Mouse (Mus musculus) thymus, postnatal 0 days (tissue): ENCODE measurements at regions not wholly inside any gene's neighbourhood (a gene's known extent, or its start where the extent isn't known, plus 50 kb on each side); places are given as distances from the start of the nearest gene placed in this dataset.

Experiments used
- DNase-seq: peaks from one replicate; pipeline ENCODE4 v3.0.0-alpha.2; 2015; ENCODE audit warnings: low spot score

- DNase-seq: no peak
These were observed 221.2 kb upstream of the 4931429L15Rik start for GRCm38 (mm10) chr9:46541001-46541400.

GRCm38 (mm10) chr9:46538616-46539015 lies 218.8 kb upstream of the 4931429L15Rik start:
- DNase-seq: no peak

- DNase-seq: no peak
These were observed 196.8 kb upstream of the 4931429L15Rik start for GRCm38 (mm10) chr9:46516401-46517130.

- DNase-seq: no peak
These were observed 192.7 kb upstream of the 4931429L15Rik start for GRCm38 (mm10) chr9:46512276-46513051.

- no peak for DNase-seq
These were observed 191.5 kb upstream of the 4931429L15Rik start for GRCm38 (mm10) chr9:46511307-46511706.

GRCm38 (mm10) chr9:46509896-46510295 lies 190.1 kb upstream of the 4931429L15Rik start:
- DNase-seq: no peak

- no peak for DNase-seq
These were observed 189.7 kb upstream of the 4931429L15Rik start for GRCm38 (mm10) chr9:46509458-46509857.

- no peak for DNase-seq
These were observed 187.2 kb upstream of the 4931429L15Rik start for GRCm38 (mm10) chr9:46507036-46507435.

GRCm38 (mm10) chr9:46504536-46504935 lies 184.8 kb upstream of the 4931429L15Rik start:
- no peak for DNase-seq

- no peak for DNase-seq
These were observed 184.3 kb upstream of the 4931429L15Rik start for GRCm38 (mm10) chr9:46504133-46504416.

- DNase-seq: no peak
These were observed 183.7 kb upstream of the 4931429L15Rik start for GRCm38 (mm10) chr9:46503321-46504132.

GRCm38 (mm10) chr9:46499426-46499825 lies 179.6 kb upstream of the 4931429L15Rik start:
- DNase-seq: no peak

- no peak for DNase-seq
These were observed 179.1 kb upstream of the 4931429L15Rik start for GRCm38 (mm10) chr9:46498861-46499260.

GRCm38 (mm10) chr9:46495276-46495675 lies 175.5 kb upstream of the 4931429L15Rik start:
- no peak for DNase-seq

GRCm38 (mm10) chr9:46482859-46483443 lies 163.2 kb upstream of the 4931429L15Rik start:
- no peak for DNase-seq

GRCm38 (mm10) chr9:46482034-46482858 lies 162.5 kb upstream of the 4931429L15Rik start:
- DNase-seq: no peak

- DNase-seq: no peak
These were observed 161.7 kb upstream of the 4931429L15Rik start for GRCm38 (mm10) chr9:46481491-46481890.

- no peak for DNase-seq
These were observed 160.4 kb upstream of the 4931429L15Rik start for GRCm38 (mm10) chr9:46480080-46480690.

GRCm38 (mm10) chr9:46478611-46479010 lies 158.8 kb upstream of the 4931429L15Rik start:
- no peak for DNase-seq

GRCm38 (mm10) chr9:46476516-46476915 lies 156.7 kb upstream of the 4931429L15Rik start:
- no peak for DNase-seq
